Mouse (Mus musculus) megakaryocyte, embryonic 14.5 days (primary cell): Measurements from ENCODE around the gene Ppy. TPM values are rescaled to one million over a fixed set of nuclear protein-coding genes. Genes with fewer than 3 reads are reported as not detected.

ENCODE experiments used
- H3K27me3 ChIP-seq: replicated peaks from 2 replicates; pipeline ENCODE3; 2012; ENCODE audit warnings: inconsistent platforms
- H3K36me3 ChIP-seq: replicated peaks from 2 replicates; pipeline ENCODE3; 2012; ENCODE audit warnings: low read length, inconsistent platforms, mixed read lengths
- H3K4me1 ChIP-seq: 2 replicates; pipeline ENCODE4 v1.6.1; 2012; ENCODE audit warnings: inconsistent platforms
- H3K4me3 ChIP-seq: replicated peaks from 2 replicates; pipeline ENCODE3; 2012; ENCODE audit warnings: moderate library complexity, mild to moderate bottlenecking, inconsistent platforms
- H3K9me3 ChIP-seq: 2 replicates; pipeline ENCODE4 v1.6.1; 2012; ENCODE audit warnings: inconsistent platforms
- FLI1 ChIP-seq: IDR thresholded peaks from 2 replicates; pipeline ENCODE4 v1.6.1; 2012; ENCODE audit warnings: low read length, inconsistent platforms, mixed read lengths
- GATA1 ChIP-seq: IDR thresholded peaks from 3 replicates; pipeline ENCODE4 v1.6.1; 2012; ENCODE audit warnings: mixed read lengths, low read length, inconsistent platforms, borderline replicate concordance
- polyA plus RNA-seq: library from polyadenylated mRNA; stranded (reverse); fragments of >175 nt; gene quantifications from 2 replicates; pipeline ENCODE4 v1.2.3, GENCODE M21; 2012; ENCODE audit warnings: low replicate concordance; ENCODE audit not compliant: insufficient read depth

Gene Ppy
- polyA plus RNA-seq, 1 experiment: 2.3 TPM

- Histone ChIP-seq H3K27me3 (peaks cover 59% of the 10 kb centered on the region), H3K36me3 (no peaks in the 10 kb centered on the region), H3K4me1 (peaks cover 8% of the 10 kb centered on the region; the same call in 1 of the 2 replicates), H3K4me3 (no peak overlapping the region), H3K9me3 (no peaks in the 10 kb centered on the region)
- no peak for TF ChIP-seq GATA1
- TF ChIP-seq FLI1: no peak
Measured at GRCm38 (mm10) chr11:102051541-102051940, 49.6 kb downstream of the Ppy start.

Other genes with a start within 250 kb of the Ppy start
- not detected in 2 replicates for gene Meox1, start 206.9 kb downstream of the Ppy start, polyA plus RNA-seq
- not detected in 2 replicates for gene Sost, start 134.3 kb downstream of the Ppy start, polyA plus RNA-seq
- not detected in 2 replicates for gene Cfap97d1, start 117.0 kb downstream of the Ppy start, polyA plus RNA-seq
- gene Dusp3, start 114.3 kb downstream of the Ppy start, polyA plus RNA-seq: 47.3 and 165 TPM in 2 replicates
- not detected in 2 replicates for gene Mpp3, start 72.9 kb downstream of the Ppy start, polyA plus RNA-seq
- not detected in 2 replicates for gene Cd300lg, start 59.8 kb downstream of the Ppy start, polyA plus RNA-seq
- 7.0 and 10.2 TPM in 2 replicates for gene Mpp2, start 12.8 kb downstream of the Ppy start, polyA plus RNA-seq
- gene Pyy, start 6.5 kb upstream of the Ppy start, polyA plus RNA-seq: not detected in 2 replicates
- gene Nags, start 44.2 kb upstream of the Ppy start, polyA plus RNA-seq: not detected in 2 replicates
- gene Tmem101, start 55.1 kb upstream of the Ppy start, polyA plus RNA-seq: 13.5 TPM in 1 of 2 replicates, not detected in the other
- 36.7 and 120 TPM in 2 replicates for gene Lsm12, start 84.0 kb upstream of the Ppy start, polyA plus RNA-seq
- gene G6pc3, start 88.3 kb upstream of the Ppy start, polyA plus RNA-seq: 32.9 and 73.3 TPM in 2 replicates
- 384 and 644 TPM in 2 replicates for gene Hdac5, start 128.8 kb upstream of the Ppy start, polyA plus RNA-seq
- 2.6 and 4.2 TPM in 2 replicates for gene BC030867, start 147.6 kb upstream of the Ppy start, polyA plus RNA-seq
- not detected in 2 replicates for gene Asb16, start 167.4 kb upstream of the Ppy start, polyA plus RNA-seq
- gene Tmub2, start 183.6 kb upstream of the Ppy start, polyA plus RNA-seq: 46.7 and 48.3 TPM in 2 replicates
- gene Atxn7l3, start 195.3 kb upstream of the Ppy start, polyA plus RNA-seq: 64.8 and 80.0 TPM in 2 replicates
- gene Ubtf, start 218.4 kb upstream of the Ppy start, polyA plus RNA-seq: 46.9 and 85.8 TPM in 2 replicates